Mouse (Mus musculus) adipocyte (in vitro differentiated cells): ENCODE results near the gene Ppfibp2.

Experiments
- DNase-seq: peaks from one replicate; pipeline ENCODE4 v3.0.0-alpha.2; 2016; ENCODE audit warnings: low spot score

Gene Ppfibp2

GRCm38 (mm10) chr7:107618028-107618992, 23.3 kb downstream of the Ppfibp2 start:
- no peak for DNase-seq

- no peak for DNase-seq
These were observed 24.2 kb downstream of the Ppfibp2 start for GRCm38 (mm10) chr7:107619225-107619624.

- no peak for DNase-seq
These were observed 25.1 kb downstream of the Ppfibp2 start for GRCm38 (mm10) chr7:107620137-107620536.

GRCm38 (mm10) chr7:107624432-107624831, 29.4 kb downstream of the Ppfibp2 start:
- no peak for DNase-seq

- DNase-seq = no peak
These were observed 30.1 kb downstream of the Ppfibp2 start, which contains the start of gene 5330417H12Rik for GRCm38 (mm10) chr7:107625061-107625460. TSS of gene 5330417H12Rik (minus strand) at chr7:107625161.

GRCm38 (mm10) chr7:107625781-107626180, 30.8 kb downstream of the Ppfibp2 start:
- no peak for DNase-seq

GRCm38 (mm10) chr7:107628383-107628782, 33.4 kb downstream of the Ppfibp2 start:
- no peak for DNase-seq

GRCm38 (mm10) chr7:107633201-107633600, 38.2 kb downstream of the Ppfibp2 start:
- DNase-seq = no peak

- no peak for DNase-seq
These were observed 42.4 kb downstream of the Ppfibp2 start for GRCm38 (mm10) chr7:107637398-107637797.

GRCm38 (mm10) chr7:107638026-107638425, 43.0 kb downstream of the Ppfibp2 start:
- no peak for DNase-seq

- no peak for DNase-seq
These were observed 47.7 kb downstream of the Ppfibp2 start for GRCm38 (mm10) chr7:107642586-107643275.

GRCm38 (mm10) chr7:107644987-107645386, 50.0 kb downstream of the Ppfibp2 start:
- DNase-seq = no peak

- DNase-seq = no peak
These were observed 54.1 kb downstream of the Ppfibp2 start for GRCm38 (mm10) chr7:107648937-107649688.

GRCm38 (mm10) chr7:107649990-107650389, 55.0 kb downstream of the Ppfibp2 start:
- no peak for DNase-seq

GRCm38 (mm10) chr7:107651821-107652220, 56.8 kb downstream of the Ppfibp2 start:
- no peak for DNase-seq

GRCm38 (mm10) chr7:107656451-107656850, 61.4 kb downstream of the Ppfibp2 start:
- no peak for DNase-seq

GRCm38 (mm10) chr7:107659186-107659918, 64.3 kb downstream of the Ppfibp2 start:
- DNase-seq = no peak

GRCm38 (mm10) chr7:107661189-107661842, 66.3 kb downstream of the Ppfibp2 start:
- DNase-seq = peak; percentile 43

GRCm38 (mm10) chr7:107661843-107662281, 66.9 kb downstream of the Ppfibp2 start:
- DNase-seq = no peak

- DNase-seq = no peak
These were observed 68.6 kb downstream of the Ppfibp2 start for GRCm38 (mm10) chr7:107663621-107664020.
